Mouse (Mus musculus) layer of hippocampus, adult 11-12 months (tissue): ENCODE measurements around the gene Gm8265.
"Not testable (repeated sequence)": the region's sequence is repeated elsewhere in the genome, so short reads cannot be mapped to it uniquely, and the experiment has no call there.

Source experiments
- DNase-seq: peaks from one replicate; pipeline ENCODE4 v3.0.0; 2022; ENCODE audit warnings: low spot score

Gene Gm8265

DNA sequence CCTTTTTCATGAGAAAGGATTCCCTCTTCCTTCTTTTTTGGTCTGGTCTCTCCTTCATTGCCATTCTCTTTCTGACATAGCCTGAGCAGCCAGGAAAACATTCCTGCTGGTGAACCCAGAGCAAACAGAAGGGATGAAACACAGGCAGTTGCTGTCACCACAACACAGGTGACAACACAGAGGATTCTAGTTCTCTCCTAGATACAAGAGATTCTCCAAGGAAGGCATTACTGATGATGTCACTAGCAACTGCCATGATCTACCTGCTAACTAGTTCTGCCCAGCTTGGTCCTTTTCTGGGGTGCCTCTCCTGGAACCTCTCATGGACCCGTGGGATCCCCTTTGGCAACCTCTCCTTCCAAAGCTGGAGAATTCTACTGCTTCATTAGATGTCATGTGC, at the start of gene Gm8265:
TSS of gene Gm8265 (minus strand) at position 101 of the 400 bp plus-strand sequence.
- DNase-seq, result not testable (repeated sequence)
